Mouse (Mus musculus) cerebral cortex, adult 2 months (tissue): ENCODE data around the gene Lysmd4.

Source experiments
- WGBS: fragments of 180-500 bp; shearing (Covaris S2); methylation state at CpG from one replicate; pipeline ENCODE4 v1.1.7; 2018; 5-methylcytosine and 5-hydroxymethylcytosine counted together

Lysmd4 gene

GRCm38 (mm10) chr7:67222220-67222862, at the start of gene Lysmd4:
Lysmd4 (plus strand) TSS chr7:67222544.
- WGBS, result 2% methylated on average over 31 of the region's 31 CpGs

DNA sequence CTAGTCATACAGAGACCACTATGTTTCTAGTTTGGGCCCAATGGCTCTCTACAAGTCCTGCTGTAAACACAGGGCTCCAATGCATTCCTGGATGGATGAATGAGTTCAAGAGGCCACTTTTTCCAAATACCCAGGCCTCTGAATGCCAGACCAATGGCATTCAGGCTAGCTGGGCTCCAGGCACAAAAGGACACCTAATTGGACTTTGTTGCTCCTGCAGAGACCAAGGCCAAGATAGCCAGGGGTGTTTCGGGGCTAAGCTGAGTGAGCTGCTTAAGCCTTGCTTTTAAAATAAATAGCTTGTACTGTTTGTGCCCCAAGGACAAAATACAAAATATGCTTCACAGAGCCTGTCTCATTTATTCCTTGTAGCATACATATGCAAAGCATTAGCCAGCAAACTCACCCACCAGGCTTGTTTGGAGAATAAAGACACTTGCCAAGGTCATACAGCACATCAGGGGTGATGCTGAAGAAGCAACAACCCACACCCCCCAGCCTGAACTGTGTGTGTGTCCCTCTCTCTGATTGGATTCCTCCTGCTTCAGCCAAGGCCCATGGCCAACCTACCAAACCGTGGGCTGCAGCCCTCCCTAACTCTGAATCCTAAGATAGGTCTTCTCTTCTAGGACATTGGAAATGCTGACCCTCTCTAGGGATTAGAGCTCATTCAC, 48.7 kb upstream of the Lysmd4 start:
- WGBS, result 64% methylated on average over 2 of the region's 2 CpGs

DNA sequence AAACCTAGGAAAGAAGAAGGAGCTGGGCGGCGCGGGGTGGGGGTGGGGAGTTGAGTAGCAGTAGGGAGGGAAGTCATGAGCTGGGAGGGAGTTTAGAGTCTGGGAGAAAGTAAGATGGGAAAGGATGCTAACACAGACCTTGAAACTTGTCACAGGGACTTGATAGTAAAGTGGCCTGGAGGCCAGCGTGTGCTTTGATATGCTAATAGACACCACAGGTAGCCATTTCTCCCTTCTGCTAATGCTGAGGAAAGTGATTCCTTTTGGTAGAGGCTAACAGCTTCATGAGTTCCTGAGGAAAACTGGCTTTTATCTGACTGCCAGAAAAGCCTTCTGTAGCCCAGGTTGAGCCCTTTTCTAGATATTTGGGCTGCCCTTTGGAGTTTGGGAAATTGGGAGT, 38.6 kb upstream of the Lysmd4 start:
- WGBS, result 40% methylated on average over 4 of the region's 4 CpGs

DNA sequence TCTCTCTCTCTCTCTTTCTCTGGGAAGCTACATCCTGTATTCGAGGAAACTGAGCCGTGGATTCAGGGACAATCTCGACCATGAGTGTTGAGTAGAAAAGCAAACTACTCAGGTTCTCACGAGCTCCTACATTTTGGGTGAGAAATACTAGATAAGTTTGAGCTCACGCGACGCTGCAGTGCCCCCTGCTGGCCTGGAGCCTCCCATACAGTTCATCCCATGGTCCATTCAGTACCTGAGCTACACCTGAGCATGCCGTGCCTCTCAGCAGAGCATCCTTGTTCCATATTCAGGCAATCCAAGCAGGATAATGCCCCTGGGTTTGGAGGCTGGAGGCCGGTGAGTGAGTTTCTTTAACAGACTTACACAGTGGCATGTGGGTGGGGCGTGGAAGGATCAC, 22.9 kb upstream of the Lysmd4 start:
- 15% methylated on average over 10 of the region's 10 CpGs for WGBS

GRCm38 (mm10) chr7:67203625-67204024, 18.7 kb upstream of the Lysmd4 start:
- 91% methylated on average over 3 of the region's 3 CpGs for WGBS

DNA sequence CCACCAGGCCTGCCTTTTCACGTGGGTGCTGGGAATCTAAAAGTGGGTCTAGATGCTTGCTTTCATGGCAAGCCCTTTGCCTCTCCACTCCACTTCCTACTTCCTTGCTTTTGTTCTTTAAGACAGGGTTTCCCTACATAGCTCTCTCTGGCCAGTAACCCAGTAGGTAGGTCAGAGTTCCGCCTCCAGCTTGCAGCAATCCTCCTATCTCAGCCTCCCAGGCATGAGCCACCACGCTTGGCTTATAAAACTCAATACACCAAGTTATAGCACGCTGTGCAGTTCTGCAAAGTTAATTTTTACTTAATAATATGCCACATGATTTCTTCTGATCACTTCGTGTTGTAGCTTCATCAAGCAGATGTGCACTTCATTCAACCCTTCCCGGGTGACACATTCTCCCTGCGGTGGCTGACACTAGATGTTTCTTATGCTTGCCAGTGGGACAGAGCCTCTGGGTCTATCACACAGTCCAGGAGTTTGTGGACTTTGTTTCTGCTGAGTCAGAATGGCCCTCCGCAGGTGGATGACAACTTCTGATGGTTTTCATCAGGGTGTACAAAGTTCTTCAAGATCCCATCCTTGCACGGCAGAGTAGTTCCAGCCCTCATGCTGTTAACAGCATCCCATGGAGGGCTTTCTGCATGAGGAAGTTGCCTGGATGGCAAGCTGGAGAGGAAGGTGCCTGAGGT, 16.5 kb upstream of the Lysmd4 start:
- 84% methylated on average over 9 of the region's 9 CpGs for WGBS

DNA sequence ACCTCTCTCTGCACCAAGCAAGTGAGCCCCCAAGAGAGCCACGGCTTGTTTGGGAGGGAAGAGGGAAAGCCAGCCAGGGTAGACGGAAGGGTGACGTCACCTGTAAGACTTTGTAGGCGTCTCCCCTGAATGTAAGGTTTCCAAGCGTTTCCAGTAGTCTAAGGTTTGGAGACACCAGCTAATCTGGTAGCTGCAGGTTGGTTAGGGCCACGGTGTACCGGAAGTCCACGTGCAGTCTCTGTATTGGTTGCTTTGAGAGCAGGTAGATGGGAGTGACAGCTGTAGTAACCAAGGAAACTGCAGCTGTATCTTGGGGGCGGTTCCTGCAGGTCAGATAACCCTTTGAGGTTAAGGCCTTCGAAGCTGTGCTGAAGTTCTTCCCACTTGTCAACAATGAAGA, 15.8 kb upstream of the Lysmd4 start:
- WGBS, result 88% methylated on average over 10 of the region's 10 CpGs

GRCm38 (mm10) chr7:67207701-67208100, 14.6 kb upstream of the Lysmd4 start:
- 70% methylated on average over 6 of the region's 6 CpGs for WGBS

DNA sequence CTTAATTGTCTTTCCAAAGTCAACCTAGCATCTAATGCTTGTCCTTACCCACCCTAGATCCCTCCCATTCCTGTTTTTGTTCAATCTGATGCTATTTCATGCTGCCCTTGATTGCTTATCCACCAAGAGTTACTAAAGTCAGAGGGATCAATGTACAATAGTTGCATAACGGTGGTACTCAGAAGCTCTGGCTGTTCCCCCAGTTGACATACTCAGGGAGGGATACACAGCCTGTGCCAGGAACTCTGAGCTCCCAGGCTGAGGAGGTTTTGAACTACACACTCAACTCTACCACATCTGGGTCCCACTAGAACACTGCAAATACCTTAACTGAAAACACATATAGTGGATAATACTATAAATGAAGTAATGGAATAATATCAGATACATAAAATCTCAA, 14.0 kb upstream of the Lysmd4 start:
- 75% methylated on average over 1 of the region's 1 CpGs for WGBS

- 76% methylated on average over 6 of the region's 6 CpGs for WGBS
Measured at GRCm38 (mm10) chr7:67210004-67210833, 12.1 kb upstream of the Lysmd4 start.

GRCm38 (mm10) chr7:67211341-67211740, 11.0 kb upstream of the Lysmd4 start:
- WGBS, result 78% methylated on average over 6 of the region's 6 CpGs

GRCm38 (mm10) chr7:67211971-67212370, 10.4 kb upstream of the Lysmd4 start:
- 68% methylated on average over 4 of the region's 4 CpGs for WGBS

DNA sequence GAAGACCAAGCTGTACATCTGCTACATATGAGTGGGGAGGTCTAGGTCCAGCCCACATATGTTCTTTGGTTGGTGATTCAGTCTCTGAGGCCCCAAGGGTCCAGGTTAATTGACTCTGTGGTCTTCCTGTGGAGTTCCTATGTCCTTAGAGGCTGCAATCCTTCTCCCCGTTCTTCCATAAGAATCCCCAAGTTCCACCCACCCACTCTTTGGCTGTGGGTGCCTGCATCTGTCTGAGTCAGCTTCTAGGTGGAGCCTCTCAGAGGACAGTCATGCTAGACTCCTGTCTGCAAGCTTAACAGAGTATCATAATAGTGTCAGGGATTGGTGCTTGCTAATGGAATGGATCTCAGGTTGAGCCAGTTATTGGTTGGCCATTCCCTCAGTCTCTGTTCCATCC, 8.8 kb upstream of the Lysmd4 start:
- WGBS, result 47% methylated on average over 1 of the region's 1 CpGs

DNA sequence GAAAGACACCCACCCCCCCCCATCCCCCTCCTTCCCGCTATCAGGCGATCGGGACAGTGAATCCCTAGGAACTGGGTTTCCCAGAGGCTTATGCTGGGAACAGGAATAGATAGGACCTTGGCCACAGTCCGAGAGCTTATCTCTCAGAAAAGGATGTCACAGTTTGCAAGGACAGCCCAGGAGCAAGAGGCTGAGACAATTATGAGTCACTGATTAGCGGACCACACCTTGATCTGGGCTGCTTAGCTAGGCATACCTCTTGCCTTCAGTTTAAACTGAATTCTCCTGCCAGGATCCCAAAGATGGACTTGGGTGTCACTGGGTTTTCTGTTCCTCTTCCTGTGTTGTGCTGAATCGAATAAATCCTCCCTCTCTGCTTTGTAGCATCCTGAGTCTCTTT, 6.0 kb upstream of the Lysmd4 start:
- 89% methylated on average over 6 of the region's 6 CpGs for WGBS

- 87% methylated on average over 3 of the region's 3 CpGs for WGBS
Measured at GRCm38 (mm10) chr7:67217025-67217424, 5.3 kb upstream of the Lysmd4 start.

DNA sequence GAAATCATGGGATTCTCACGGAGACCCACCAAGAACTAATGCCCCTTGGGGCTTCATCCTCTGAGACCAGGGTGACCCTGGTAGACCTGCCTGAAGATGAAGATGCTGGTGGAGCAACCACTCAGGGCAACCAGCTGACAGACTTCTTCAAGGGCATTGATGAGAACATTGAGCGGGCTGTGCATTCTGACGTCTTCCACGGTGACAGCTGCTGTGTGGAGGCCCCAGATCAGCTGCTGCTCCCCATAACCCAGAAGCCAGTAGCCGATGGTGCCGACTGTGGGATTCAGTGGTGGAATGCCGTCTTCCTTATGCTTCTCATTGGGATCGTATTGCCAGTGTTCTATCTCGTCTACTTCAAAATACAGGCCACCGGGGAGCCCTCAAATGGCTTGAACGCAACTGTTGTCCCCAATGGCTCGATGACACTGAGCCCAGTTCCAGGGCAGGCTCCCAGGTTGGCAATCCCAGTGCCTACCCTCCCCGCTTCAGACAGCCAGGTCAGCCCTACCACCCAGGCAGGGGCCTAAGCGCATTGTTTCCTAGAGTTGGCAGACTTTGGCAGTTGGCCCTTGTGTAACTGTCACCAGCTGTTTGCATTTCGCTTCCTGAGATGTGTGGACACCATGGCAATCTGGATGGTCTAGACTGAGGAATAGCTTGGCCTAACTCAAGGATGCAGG, 3.7 kb downstream of the Lysmd4 start:
- WGBS, result 85% methylated on average over 15 of the region's 15 CpGs

DNA sequence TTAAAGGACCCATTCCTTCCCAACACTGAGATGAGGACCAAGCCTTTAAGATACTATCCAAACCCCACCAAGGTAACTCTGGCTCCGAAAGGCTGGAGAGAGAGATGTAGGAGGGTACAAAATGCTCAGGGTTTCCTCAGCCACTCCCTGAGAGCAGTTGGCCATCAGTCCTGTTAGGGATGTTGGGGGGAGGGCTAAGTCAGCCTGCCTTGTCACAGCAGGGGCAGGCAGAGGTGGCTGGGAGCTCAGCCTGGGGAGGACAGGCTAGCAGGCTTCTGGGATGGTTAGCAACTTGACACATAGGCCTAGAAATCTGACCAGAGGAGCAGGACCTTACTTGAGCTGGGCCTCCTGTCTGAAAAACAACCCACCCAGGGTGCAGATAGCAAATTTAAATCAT, 5.2 kb downstream of the Lysmd4 start:
- WGBS, result 68% methylated on average over 1 of the region's 1 CpGs

DNA sequence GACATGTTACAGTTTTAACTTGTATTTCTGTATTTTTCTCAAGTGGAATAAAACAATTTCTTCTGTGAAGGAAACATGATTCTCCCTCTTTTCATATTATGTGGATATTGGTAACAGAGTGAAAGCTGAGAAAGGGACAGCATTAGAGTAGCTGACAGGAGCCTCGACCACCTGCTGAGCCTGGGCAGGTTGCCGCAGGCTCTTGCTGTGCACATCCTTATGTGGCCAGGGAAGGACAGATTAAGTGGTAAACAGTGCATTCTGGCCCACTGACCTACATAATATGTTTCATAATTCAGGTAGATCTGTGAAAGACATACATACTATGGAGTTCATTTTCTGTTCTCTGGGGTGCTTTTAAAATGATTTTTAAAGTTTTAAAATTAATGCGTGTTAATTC, 6.0 kb downstream of the Lysmd4 start:
- WGBS, result 45% methylated on average over 3 of the region's 3 CpGs

DNA sequence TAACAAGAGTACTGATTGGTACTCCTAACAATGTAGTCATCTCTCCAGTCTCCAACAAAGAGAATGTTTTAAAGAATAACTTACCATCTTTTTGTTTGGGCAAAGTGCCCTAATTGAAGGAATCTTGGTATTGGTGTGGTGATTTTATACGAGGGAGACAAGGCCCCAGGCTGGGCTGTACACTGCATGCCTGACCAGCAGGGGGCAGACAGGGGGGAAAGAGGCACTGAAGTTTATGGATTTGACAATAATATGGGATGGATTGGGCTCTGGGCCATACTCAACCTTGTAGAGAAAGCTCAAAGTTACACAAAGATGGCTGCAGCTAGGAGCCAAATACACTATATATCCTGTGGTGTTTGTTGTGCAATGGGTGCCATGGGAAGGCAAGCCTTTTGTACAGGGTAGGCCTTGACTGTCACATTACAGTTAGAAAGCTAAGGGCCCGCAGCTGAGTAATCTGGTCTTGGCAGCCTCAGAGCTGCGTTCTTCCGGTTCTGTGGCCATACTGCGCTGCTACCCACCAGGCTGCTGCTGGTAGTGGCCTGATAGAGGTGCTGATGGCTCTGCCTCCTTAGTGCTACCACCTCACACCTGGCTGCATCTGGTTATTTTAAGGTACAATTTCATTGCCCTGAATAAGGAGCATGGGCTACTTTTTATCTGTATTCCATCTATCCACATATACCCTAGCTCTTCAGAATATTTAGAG, 6.7 kb downstream of the Lysmd4 start:
- 72% methylated on average over 5 of the region's 5 CpGs for WGBS

DNA sequence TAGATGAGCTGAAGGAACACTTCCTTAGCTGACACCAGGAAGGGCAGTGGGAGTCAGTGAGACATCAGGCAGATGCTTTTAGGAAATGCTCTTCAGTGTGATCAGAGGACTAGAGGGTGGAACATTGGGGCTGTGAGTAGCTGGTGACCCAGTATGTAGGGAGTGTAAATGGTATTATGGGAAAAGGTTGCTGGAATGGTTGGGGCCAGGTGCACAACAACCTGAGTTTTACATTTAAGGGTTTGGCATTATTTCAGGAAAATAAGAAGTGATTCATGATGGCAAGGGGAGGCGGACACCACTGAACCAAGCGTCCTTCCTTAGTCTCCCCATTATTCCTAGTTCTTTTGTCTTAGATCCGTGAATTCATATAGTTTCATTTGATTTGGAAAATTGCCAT, 7.4 kb downstream of the Lysmd4 start:
- WGBS, result 61% methylated on average over 3 of the region's 3 CpGs

- WGBS, result 37% methylated on average over 3 of the region's 3 CpGs
Measured at GRCm38 (mm10) chr7:67230221-67230620, 7.9 kb downstream of the Lysmd4 start.
